Mouse (Mus musculus): ENCODE data around the gene Hectd3. TPM values are rescaled to one million over a fixed set of nuclear protein-coding genes. Genes with fewer than 3 reads are reported as not detected.
A peak's percentile ranks its signal among the peaks of the same experiment; 100 is the strongest.

The Hectd3 gene
- polyA plus RNA-seq, 1 experiment from 2014 or later: 22.1 TPM

GRCm38 (mm10) chr4:117040791-117041190 lies 45.7 kb downstream of the Hectd3 start:
- DNase-seq (ENCODE audit: low spot score): no peak
- ATAC-seq (ENCODE audit: low FRiP score): no peak

GRCm38 (mm10) chr4:117041283-117041721 lies 46.2 kb downstream of the Hectd3 start:
- H3K9me3 ChIP-seq (ENCODE audit: control insufficient read depth, low read length): no peaks in the 10 kb centered on the region
- ATAC-seq (ENCODE audit: low FRiP score): peak; percentile 27; the same call in 1 of the 2 replicates
- 52% methylated on average over 4 of the region's 4 CpGs for WGBS
- no peak overlapping the region for H3K9ac ChIP-seq
- no peak overlapping the region for H3K4me3 ChIP-seq (replicated peaks; ENCODE audit: low read length)
- DNase-seq (ENCODE audit: low spot score): no peak
- peak overlapping the region; percentile 55 for H3K27ac ChIP-seq
- peaks cover 22% of the 10 kb centered on the region for H3K4me1 ChIP-seq (replicated peaks; ENCODE audit: control insufficient read depth, insufficient read depth, low read length)
- H3K36me3 ChIP-seq (replicated peaks; ENCODE audit: control insufficient read depth, insufficient read depth): peaks cover 7% of the 10 kb centered on the region; the same call in 1 of the 2 replicates
- no peak overlapping the region for H3K4me2 ChIP-seq (replicated peaks)
- no peaks in the 10 kb centered on the region for H3K27me3 ChIP-seq (ENCODE audit: control insufficient read depth, insufficient read depth, low read length)

More at GRCm38 (mm10) chr4:117040791-117041190, 45.7 kb downstream of the Hectd3 start:
- H3K4me2 ChIP-seq (replicated peaks): no peak overlapping the region
- peaks cover 22% of the 10 kb centered on the region for H3K4me1 ChIP-seq (replicated peaks; ENCODE audit: control insufficient read depth, insufficient read depth, low read length)
- no peak overlapping the region for H3K4me3 ChIP-seq (replicated peaks; ENCODE audit: low read length)
- H3K9ac ChIP-seq: no peak overlapping the region
- no peaks in the 10 kb centered on the region for H3K9me3 ChIP-seq (ENCODE audit: control insufficient read depth, low read length)
- no peaks in the 10 kb centered on the region for H3K27me3 ChIP-seq (ENCODE audit: control insufficient read depth, insufficient read depth, low read length)
- H3K36me3 ChIP-seq (replicated peaks; ENCODE audit: control insufficient read depth, insufficient read depth): peaks cover 7% of the 10 kb centered on the region; the same call in 1 of the 2 replicates
- 24% methylated on average over 1 of the region's 1 CpGs for WGBS
- H3K27ac ChIP-seq: peak overlapping the region; percentile 55

GRCm38 (mm10) chr4:117048836-117049235 lies 53.7 kb downstream of the Hectd3 start:
- H3K27me3 ChIP-seq (ENCODE audit: control insufficient read depth, insufficient read depth, low read length): no peaks in the 10 kb centered on the region
- DNase-seq (ENCODE audit: low spot score) (no peak), ATAC-seq (ENCODE audit: low FRiP score) (no peak)
- H3K4me3 ChIP-seq (replicated peaks; ENCODE audit: low read length): no peak overlapping the region
- H3K36me3 ChIP-seq (replicated peaks; ENCODE audit: control insufficient read depth, insufficient read depth): peaks cover 16% of the 10 kb centered on the region
- H3K9ac ChIP-seq: no peak overlapping the region
- WGBS: 79% methylated on average over 3 of the region's 3 CpGs
- no peaks in the 10 kb centered on the region for H3K9me3 ChIP-seq (ENCODE audit: control insufficient read depth, low read length)
- no peak overlapping the region for H3K27ac ChIP-seq
- no peak overlapping the region for H3K4me2 ChIP-seq (replicated peaks)
- no peaks in the 10 kb centered on the region for H3K4me1 ChIP-seq (replicated peaks; ENCODE audit: control insufficient read depth, insufficient read depth, low read length)

GRCm38 (mm10) chr4:117049485-117049884 lies 54.4 kb downstream of the Hectd3 start:
- H3K4me1 ChIP-seq (replicated peaks; ENCODE audit: control insufficient read depth, insufficient read depth, low read length): no peaks in the 10 kb centered on the region
- H3K9ac ChIP-seq: no peak overlapping the region
- DNase-seq (ENCODE audit: low spot score) (no peak), ATAC-seq (ENCODE audit: low FRiP score) (no peak)
- H3K9me3 ChIP-seq (ENCODE audit: control insufficient read depth, low read length): no peaks in the 10 kb centered on the region
- H3K27ac ChIP-seq: no peak overlapping the region
- H3K27me3 ChIP-seq (ENCODE audit: control insufficient read depth, insufficient read depth, low read length): no peaks in the 10 kb centered on the region
- WGBS: 97% methylated on average over 1 of the region's 1 CpGs
- no peak overlapping the region for H3K4me2 ChIP-seq (replicated peaks)
- H3K36me3 ChIP-seq (replicated peaks; ENCODE audit: control insufficient read depth, insufficient read depth): peaks cover 14% of the 10 kb centered on the region
- H3K4me3 ChIP-seq (replicated peaks; ENCODE audit: low read length): no peak overlapping the region

GRCm38 (mm10) chr4:117052626-117053025 lies 57.5 kb downstream of the Hectd3 start:
- 0 out of 2 replicates have a peak, but pooled peaks have one; percentile 34 for ATAC-seq (ENCODE audit: low FRiP score)
- Histone ChIP-seq H3K27ac (no peak overlapping the region), H3K9ac (no peak overlapping the region), H3K4me1 (replicated peaks; ENCODE audit: control insufficient read depth, insufficient read depth, low read length) (no peaks in the 10 kb centered on the region), H3K9me3 (ENCODE audit: control insufficient read depth, low read length) (no peaks in the 10 kb centered on the region), H3K36me3 (replicated peaks; ENCODE audit: control insufficient read depth, insufficient read depth) (peaks cover 9% of the 10 kb centered on the region), H3K4me2 (replicated peaks) (no peak overlapping the region), H3K27me3 (ENCODE audit: control insufficient read depth, insufficient read depth, low read length) (no peaks in the 10 kb centered on the region), H3K4me3 (replicated peaks; ENCODE audit: low read length) (no peak overlapping the region)
- 74% methylated on average over 4 of the region's 4 CpGs for WGBS
- no peak for DNase-seq (ENCODE audit: low spot score)

- Histone ChIP-seq H3K4me1 (replicated peaks; ENCODE audit: control insufficient read depth, insufficient read depth, low read length) (no peaks in the 10 kb centered on the region), H3K27me3 (ENCODE audit: control insufficient read depth, insufficient read depth, low read length) (no peaks in the 10 kb centered on the region), H3K36me3 (replicated peaks; ENCODE audit: control insufficient read depth, insufficient read depth) (peaks cover 14% of the 10 kb centered on the region), H3K27ac (0 out of 2 replicates have a peak overlapping the region, but pooled peaks have one; percentile 1), H3K4me3 (replicated peaks; ENCODE audit: low read length) (no peak overlapping the region), H3K9ac (no peak overlapping the region), H3K4me2 (replicated peaks) (no peak overlapping the region), H3K9me3 (ENCODE audit: control insufficient read depth, low read length) (no peaks in the 10 kb centered on the region)
- no peak for ATAC-seq (ENCODE audit: low FRiP score)
- 64% methylated on average over 4 of the region's 4 CpGs for WGBS
- DNase-seq (ENCODE audit: low spot score): no peak
These were observed 58.8 kb downstream of the Hectd3 start for GRCm38 (mm10) chr4:117053956-117054355.

Other genes starting within 250 kb of the Hectd3 start
- 25.3 and 27.1 TPM in 2 replicates for gene Toe1, start 187.7 kb upstream of the Hectd3 start, polyA plus RNA-seq (2014; fragmentation: Nextera tagmentation; extraction: Ambion mirVana)
- 5.5 and 6.4 TPM in 2 replicates for gene Mutyh, start 187.6 kb upstream of the Hectd3 start, polyA plus RNA-seq (2014; fragmentation: Nextera tagmentation; extraction: Ambion mirVana)
- 1.8 and 1.9 TPM in 2 replicates for gene Hpdl, start 173.6 kb upstream of the Hectd3 start, polyA plus RNA-seq (2014; fragmentation: Nextera tagmentation; extraction: Ambion mirVana)
- gene Zswim5, start 117.9 kb upstream of the Hectd3 start, polyA plus RNA-seq (2014; fragmentation: Nextera tagmentation; extraction: Ambion mirVana): 5.9 and 6.0 TPM in 2 replicates
- gene Urod, start 904 bp upstream of the Hectd3 start, polyA plus RNA-seq (2014; fragmentation: Nextera tagmentation; extraction: Ambion mirVana): 48.2 and 57.3 TPM in 2 replicates
- 48.6 and 49.4 TPM in 2 replicates for gene Eif2b3, start 24.1 kb downstream of the Hectd3 start, polyA plus RNA-seq (2014; fragmentation: Nextera tagmentation; extraction: Ambion mirVana)
- 5.6 and 7.7 TPM in 2 replicates for gene Ptch2, start 100.8 kb downstream of the Hectd3 start, polyA plus RNA-seq (2014; fragmentation: Nextera tagmentation; extraction: Ambion mirVana)
- 3.1 and 3.2 TPM in 2 replicates for gene Btbd19, start 130.4 kb downstream of the Hectd3 start, polyA plus RNA-seq (2014; fragmentation: Nextera tagmentation; extraction: Ambion mirVana)
- 0.82 and 1.6 TPM in 2 replicates for gene Tctex1d4, start 131.5 kb downstream of the Hectd3 start, polyA plus RNA-seq (2014; fragmentation: Nextera tagmentation; extraction: Ambion mirVana)
- gene Plk3, start 138.6 kb downstream of the Hectd3 start, polyA plus RNA-seq (2014; fragmentation: Nextera tagmentation; extraction: Ambion mirVana): 17.4 and 21.7 TPM in 2 replicates
- gene Rps8, start 160.9 kb downstream of the Hectd3 start, polyA plus RNA-seq (2014; fragmentation: Nextera tagmentation; extraction: Ambion mirVana): 549 and 672 TPM in 2 replicates
- gene Kif2c, start 187.3 kb downstream of the Hectd3 start, polyA plus RNA-seq (2014; fragmentation: Nextera tagmentation; extraction: Ambion mirVana): 8.6 and 10.3 TPM in 2 replicates

All from hindbrain, embryonic 14.5 days (tissue).